Mouse (Mus musculus) kidney, embryonic 16.5 days (tissue): ENCODE measurements around the gene Gpr135. TPM values are rescaled to one million over a fixed set of nuclear protein-coding genes. Genes with fewer than 3 reads are reported as not detected.

Experiments used
- ATAC-seq: fragments of 200-750 bp; cut with Nextera tagmentation; 2 replicates; pipeline ENCODE4 v1.8.0; 2017; ENCODE audit warnings: moderate TSS enrichment; ENCODE audit not compliant: low FRiP score, low TSS enrichment
- H3K27ac ChIP-seq: fragments of 300-500 bp; sonication (generic); 2 replicates; pipeline ENCODE4 v1.5.1; 2014; ENCODE audit warnings: low read length
- H3K27me3 ChIP-seq: fragments of 300-500 bp; sonication (generic); 2 replicates; pipeline ENCODE4 v1.6.1; 2014; ENCODE audit warnings: low read length, control low read depth, mixed read lengths; ENCODE audit not compliant: insufficient read depth
- H3K36me3 ChIP-seq: fragments of 300-500 bp; sonication (generic); 2 replicates; pipeline ENCODE4 v1.6.1; 2014; ENCODE audit warnings: low read length, control low read depth, mixed read lengths; ENCODE audit not compliant: insufficient read depth
- H3K4me1 ChIP-seq: fragments of 300-500 bp; sonication (generic); 2 replicates; pipeline ENCODE4 v1.6.1; 2014; ENCODE audit warnings: low read length, control low read depth, mixed read lengths; ENCODE audit not compliant: insufficient read depth
- H3K4me2 ChIP-seq: fragments of 300-500 bp; sonication (generic); replicated peaks from 2 replicates; pipeline ENCODE4 v1.6.1; 2014; ENCODE audit warnings: low read depth, low read length
- H3K4me3 ChIP-seq: fragments of 300-500 bp; sonication (generic); 2 replicates; pipeline ENCODE4 v1.5.1; 2014; ENCODE audit warnings: mild to moderate bottlenecking, low read length
- H3K9ac ChIP-seq: fragments of 300-500 bp; sonication (generic); replicated peaks from 2 replicates; pipeline ENCODE4 v1.6.1; 2014; ENCODE audit warnings: low read length
- H3K9me3 ChIP-seq: fragments of 300-500 bp; sonication (generic); 2 replicates; pipeline ENCODE4 v1.6.1; 2016; ENCODE audit warnings: low read length, control low read depth
- WGBS: fragments of 180-500 bp; shearing (Covaris S2); extraction: QIAGEN DNeasy Blood & Tissue Kit; methylation state at CpG from one replicate; pipeline ENCODE4 v1.1.7; 2014; 5-methylcytosine and 5-hydroxymethylcytosine counted together
- polyA plus RNA-seq: library from polyadenylated mRNA; unstranded; fragments of >200 nt; fragmentation: Nextera tagmentation; extraction: Ambion mirVana; gene quantifications from 2 replicates; pipeline ENCODE4 v1.2.1, GENCODE M21; 2015

Gpr135 gene
- polyA plus RNA-seq, 1 experiment from 2014 or later, result 0.69 TPM

DNA sequence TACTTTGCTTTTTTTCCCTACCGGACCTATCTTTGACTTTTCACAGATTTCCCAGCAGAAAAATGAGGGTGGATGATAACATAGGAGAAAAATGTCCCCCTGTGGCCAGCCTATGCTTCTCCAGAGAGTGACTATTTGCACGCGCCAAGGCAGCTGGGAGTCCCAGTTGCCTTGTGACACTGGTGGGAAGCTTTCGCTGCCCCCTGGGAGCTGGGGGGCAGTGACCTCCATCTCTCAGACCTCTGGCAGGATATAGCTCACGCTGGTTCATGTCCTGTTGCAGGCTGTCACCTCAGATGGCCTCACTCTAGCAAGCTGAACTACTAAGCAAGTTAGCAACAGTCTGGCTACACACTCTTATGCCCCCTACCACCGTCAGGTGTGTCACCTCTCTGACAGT is 39.1 kb downstream of the Gpr135 start:
- H3K27ac ChIP-seq, result no peak overlapping the region
- ATAC-seq, result no peak
- H3K27me3 ChIP-seq, result no peaks in the 10 kb centered on the region
- WGBS, result 70% methylated on average over 6 of the region's 6 CpGs
- H3K36me3 ChIP-seq, result no peaks in the 10 kb centered on the region
- H3K4me1 ChIP-seq, result no peaks in the 10 kb centered on the region
- no peak overlapping the region for H3K4me3 ChIP-seq
- H3K9ac ChIP-seq, result no peak overlapping the region
- no peaks in the 10 kb centered on the region for H3K9me3 ChIP-seq
- H3K4me2 ChIP-seq, result no peak overlapping the region

DNA sequence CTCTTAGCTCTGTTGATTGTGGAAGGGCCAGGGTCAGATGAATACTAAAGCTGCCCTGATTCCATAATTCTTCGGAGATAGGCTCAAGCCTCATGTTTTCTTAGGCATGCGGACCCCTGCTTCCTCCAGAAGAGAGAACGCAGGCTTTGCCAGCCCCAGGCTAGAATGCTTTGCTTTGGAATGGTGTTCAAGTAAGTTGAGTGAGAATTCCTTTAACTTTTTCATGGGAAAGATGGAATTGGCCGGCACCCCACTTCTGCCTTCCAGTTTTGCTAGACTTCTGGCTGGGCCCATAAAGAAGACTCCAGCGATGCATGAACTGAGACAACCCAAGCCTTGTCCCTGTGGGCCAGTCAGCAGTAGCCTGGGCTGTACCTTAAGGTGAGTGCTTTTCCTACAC is 39.8 kb downstream of the Gpr135 start:
- H3K36me3 ChIP-seq, result no peaks in the 10 kb centered on the region
- no peak for ATAC-seq
- no peaks in the 10 kb centered on the region for H3K4me1 ChIP-seq
- H3K27me3 ChIP-seq, result no peaks in the 10 kb centered on the region
- H3K9ac ChIP-seq, result no peak overlapping the region
- no peak overlapping the region for H3K4me3 ChIP-seq
- WGBS, result 64% methylated on average over 5 of the region's 5 CpGs
- H3K9me3 ChIP-seq, result no peaks in the 10 kb centered on the region
- H3K4me2 ChIP-seq, result no peak overlapping the region
- 0 out of 2 replicates have a peak overlapping the region, but pooled peaks have one; percentile 17 for H3K27ac ChIP-seq

DNA sequence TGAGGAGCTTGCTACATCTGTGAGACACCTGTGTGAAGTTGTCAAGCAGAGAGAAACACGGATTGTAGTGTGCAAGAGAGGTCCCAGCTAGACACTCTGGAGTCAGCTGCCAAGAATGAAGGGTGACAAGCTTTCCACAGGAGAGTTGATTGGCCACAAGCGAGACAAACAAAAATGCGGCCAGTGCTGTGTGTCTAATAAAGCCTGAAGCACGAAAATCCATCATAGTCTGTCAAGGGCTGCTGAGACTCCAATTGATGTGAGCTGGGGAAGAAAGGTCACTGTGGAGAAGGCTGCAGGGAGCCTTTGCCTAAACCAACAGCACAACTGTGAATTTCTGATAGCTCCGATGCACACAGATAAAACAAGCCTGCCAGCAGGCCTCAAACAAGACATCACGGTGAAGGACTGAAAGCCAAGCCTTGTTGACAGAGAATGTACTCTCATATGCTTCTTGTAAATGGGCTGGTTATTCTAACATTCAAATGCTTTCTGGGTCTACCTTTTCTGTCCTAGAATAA is 45.6 kb downstream of the Gpr135 start:
- H3K4me3 ChIP-seq, result no peak overlapping the region
- H3K27ac ChIP-seq, result no peak overlapping the region
- no peak overlapping the region for H3K9ac ChIP-seq
- 62% methylated on average over 6 of the region's 6 CpGs for WGBS
- peaks cover 4% of the 10 kb centered on the region; the same call in 1 of the 2 replicates for H3K9me3 ChIP-seq
- H3K4me2 ChIP-seq, result no peak overlapping the region
- H3K36me3 ChIP-seq, result no peaks in the 10 kb centered on the region
- H3K27me3 ChIP-seq, result no peaks in the 10 kb centered on the region
- no peaks in the 10 kb centered on the region for H3K4me1 ChIP-seq
- no peak for ATAC-seq

DNA sequence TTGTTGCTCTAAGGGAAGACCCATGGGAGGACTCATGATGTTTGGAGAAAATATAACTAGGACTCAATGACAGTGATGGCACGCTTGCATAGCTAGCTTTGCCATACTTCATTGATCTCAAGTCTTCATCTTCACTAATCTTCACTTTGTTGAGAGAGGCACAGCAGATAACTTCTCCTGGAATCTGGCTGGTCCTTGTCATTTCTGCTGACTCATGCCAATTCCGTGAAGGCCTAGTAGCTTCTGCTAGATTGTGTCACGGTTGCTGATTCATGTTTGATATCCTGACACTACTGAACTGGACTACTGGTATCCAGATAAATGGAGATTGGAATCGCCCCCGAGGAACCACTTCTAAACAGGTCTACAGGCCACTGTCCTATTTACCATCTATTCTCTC is 47.4 kb downstream of the Gpr135 start:
- 94% methylated on average over 5 of the region's 5 CpGs for WGBS
- Histone ChIP-seq H3K27ac (no peak overlapping the region), H3K9ac (no peak overlapping the region), H3K27me3 (no peaks in the 10 kb centered on the region), H3K36me3 (no peaks in the 10 kb centered on the region), H3K4me3 (no peak overlapping the region), H3K4me2 (no peak overlapping the region), H3K4me1 (no peaks in the 10 kb centered on the region), H3K9me3 (peaks cover 4% of the 10 kb centered on the region; the same call in 1 of the 2 replicates)
- no peak for ATAC-seq

DNA sequence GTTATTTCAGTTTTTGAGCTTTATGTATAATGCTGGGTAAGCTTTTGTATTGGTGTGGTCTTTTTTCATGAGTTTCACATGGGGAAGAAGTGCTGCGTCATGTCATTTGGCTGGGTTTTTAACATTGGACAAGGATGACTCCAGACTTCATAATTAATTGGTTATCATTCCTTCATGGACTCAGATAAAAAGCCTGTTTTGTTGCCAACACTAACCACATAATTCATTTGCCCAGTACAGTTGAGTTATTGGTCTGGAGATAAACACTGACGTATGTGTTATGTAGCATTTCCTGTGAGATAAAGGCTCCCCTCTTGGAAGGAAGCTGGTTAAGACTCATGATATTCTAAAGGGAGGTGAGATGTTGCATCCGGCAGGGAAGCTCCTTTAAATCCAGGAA is 48.1 kb downstream of the Gpr135 start:
- Histone ChIP-seq H3K4me2 (no peak overlapping the region), H3K27ac (no peak overlapping the region), H3K36me3 (no peaks in the 10 kb centered on the region), H3K9ac (no peak overlapping the region), H3K4me3 (no peak overlapping the region), H3K9me3 (peaks cover 4% of the 10 kb centered on the region; the same call in 1 of the 2 replicates), H3K27me3 (no peaks in the 10 kb centered on the region), H3K4me1 (no peaks in the 10 kb centered on the region)
- WGBS, result 74% methylated on average over 3 of the region's 3 CpGs
- ATAC-seq, result no peak

DNA sequence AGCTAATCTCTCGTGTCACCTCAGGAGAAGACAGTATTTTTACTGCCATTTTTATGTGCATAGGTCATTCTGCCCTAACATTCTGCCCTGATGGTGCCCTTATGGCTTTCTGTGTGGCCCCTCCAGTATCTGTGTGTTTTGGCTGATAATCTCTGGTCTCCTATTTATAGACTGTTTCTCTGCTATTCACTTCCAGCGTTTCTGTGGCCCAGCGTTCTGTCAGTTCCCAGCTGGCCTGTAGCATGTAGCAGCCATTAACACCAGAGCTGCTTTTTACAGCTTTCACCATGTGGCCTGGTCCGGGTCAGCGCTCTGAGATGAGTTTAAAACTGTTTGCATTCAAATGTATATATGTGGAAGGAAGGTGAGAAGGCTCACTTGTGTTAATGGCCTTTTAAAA is 49.4 kb downstream of the Gpr135 start:
- 20% methylated on average over 5 of the region's 5 CpGs for WGBS
- peaks cover 4% of the 10 kb centered on the region; the same call in 1 of the 2 replicates for H3K9me3 ChIP-seq
- H3K27me3 ChIP-seq, result no peaks in the 10 kb centered on the region
- no peaks in the 10 kb centered on the region for H3K4me1 ChIP-seq
- H3K4me3 ChIP-seq, result no peak overlapping the region
- H3K36me3 ChIP-seq, result no peaks in the 10 kb centered on the region
- no peak overlapping the region for H3K4me2 ChIP-seq
- H3K9ac ChIP-seq, result no peak overlapping the region
- H3K27ac ChIP-seq, result no peak overlapping the region
- 0 out of 2 replicates have a peak, but pooled peaks have one; percentile 27 for ATAC-seq

DNA sequence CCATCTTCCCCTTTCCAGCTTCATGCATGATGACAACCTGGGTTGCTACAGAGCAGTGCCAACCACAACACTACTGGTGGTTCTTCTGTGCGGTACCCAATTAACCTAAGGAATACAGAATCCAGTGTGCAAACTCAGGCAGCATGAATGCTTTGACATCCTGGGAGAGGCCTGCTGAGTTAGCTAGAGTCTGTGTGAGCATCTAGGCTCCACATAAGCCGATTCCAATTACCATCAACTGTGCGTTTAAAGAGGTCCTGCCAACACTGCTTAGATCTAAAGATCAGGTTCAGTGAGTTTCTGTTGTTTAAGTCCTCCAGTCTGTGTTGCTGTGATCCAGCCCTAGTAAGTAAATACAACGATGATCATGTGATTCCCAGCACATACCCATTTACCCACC is 50.6 kb downstream of the Gpr135 start:
- peaks cover 4% of the 10 kb centered on the region; the same call in 1 of the 2 replicates for H3K9me3 ChIP-seq
- no peak overlapping the region for H3K9ac ChIP-seq
- no peaks in the 10 kb centered on the region for H3K4me1 ChIP-seq
- 84% methylated on average over 4 of the region's 4 CpGs for WGBS
- no peaks in the 10 kb centered on the region for H3K36me3 ChIP-seq
- no peak overlapping the region for H3K27ac ChIP-seq
- no peak overlapping the region for H3K4me2 ChIP-seq
- no peak overlapping the region for H3K4me3 ChIP-seq
- no peaks in the 10 kb centered on the region for H3K27me3 ChIP-seq
- ATAC-seq, result no peak

Other genes with a start within 250 kb of the Gpr135 start
- 8.6 and 10.0 TPM in 2 replicates for gene Daam1, start 240.0 kb downstream of the Gpr135 start, polyA plus RNA-seq
- gene L3hypdh, start 14.3 kb upstream of the Gpr135 start, polyA plus RNA-seq, result 30.1 and 31.2 TPM in 2 replicates
- gene Jkamp, start 14.5 kb upstream of the Gpr135 start, polyA plus RNA-seq, result 88.3 and 91.5 TPM in 2 replicates
- gene Ccdc175, start 113.9 kb upstream of the Gpr135 start, polyA plus RNA-seq, result not detected in 2 replicates